Mouse (Mus musculus) heart, postnatal 0 days (tissue): ENCODE results near the gene Rab39.

Experiments
- CTCF ChIP-seq: IDR thresholded peaks from 2 replicates; pipeline ENCODE4 v1.5.1; 2016; ENCODE audit warnings: antibody characterized with exemption, control low read depth, low read depth
- EP300 ChIP-seq: IDR thresholded peaks from 2 replicates; pipeline ENCODE4 v1.6.1; 2016; ENCODE audit warnings: antibody characterized with exemption, low read depth

DNA sequence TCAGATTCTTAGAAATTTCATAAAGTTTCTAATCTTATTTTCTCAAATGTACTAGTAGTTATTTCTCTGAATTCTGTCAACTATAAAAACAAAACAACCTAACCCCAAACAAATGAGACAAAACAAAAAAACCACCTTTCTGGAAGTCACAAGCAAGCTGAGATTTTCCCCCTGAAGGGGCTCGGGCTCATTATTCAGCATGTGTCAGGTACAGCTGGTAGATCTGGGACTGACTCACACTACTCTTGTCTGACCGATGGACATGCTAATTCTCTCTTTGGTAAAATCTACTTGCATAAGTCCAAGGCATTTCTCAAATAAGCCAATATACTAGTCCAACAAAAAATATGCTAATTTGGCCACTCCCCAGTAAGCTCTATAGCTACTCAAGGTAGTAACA lies 41.2 kb downstream of the Rab39 start:
- TF ChIP-seq CTCF (no peak), EP300 (no peak)
